Mouse (Mus musculus): ENCODE results near the gene Nsl1.
A peak's percentile ranks its signal among the peaks of the same experiment; 100 is the strongest.
"Not testable (repeated sequence)": the region's sequence is repeated elsewhere in the genome, so short reads cannot be mapped to it uniquely, and the experiment has no call there.

Nsl1 gene

DNA sequence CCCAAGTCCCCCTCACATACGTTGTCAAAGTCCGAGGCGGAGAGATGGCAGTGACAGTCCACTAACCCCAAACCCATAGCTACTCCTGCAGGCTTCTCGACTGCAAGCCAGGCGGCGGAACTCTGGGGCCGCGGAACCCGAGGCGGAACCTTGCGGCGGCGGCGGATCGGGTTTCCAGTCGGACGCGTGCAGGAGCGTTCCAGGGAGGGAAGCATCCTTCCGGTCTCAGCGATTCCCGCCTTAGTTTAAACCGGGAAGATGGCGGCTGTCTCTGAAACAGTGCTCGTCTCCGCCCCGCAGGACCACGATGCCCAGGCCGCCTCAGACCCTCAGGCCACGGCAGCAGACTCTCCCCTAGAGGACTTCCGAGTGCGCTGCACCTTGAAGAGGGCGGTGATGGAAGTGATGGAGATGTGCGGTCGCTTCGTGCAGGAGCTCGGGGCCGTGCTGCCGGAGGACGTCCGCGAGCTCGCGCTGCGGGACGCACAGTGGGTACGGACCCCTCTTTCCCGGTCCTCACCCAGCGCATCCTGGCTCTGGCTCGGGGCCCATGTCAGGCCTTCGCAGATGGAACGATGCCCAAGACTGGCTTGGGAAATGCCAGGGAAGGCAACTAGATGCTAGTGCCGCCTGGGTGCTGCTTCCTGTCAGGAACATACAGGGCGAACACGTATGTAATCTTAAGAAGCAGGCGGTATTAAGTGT is at the start of gene Nsl1, which contains the start of gene Tatdn3:
TSS of gene Nsl1 (plus strand) at position 232 of the 705 bp plus-strand sequence.
TSS of gene Tatdn3 (minus strand) at position 152 of the 705 bp plus-strand sequence.
- peak; percentile 84 to 96 for DNase-seq

DNA sequence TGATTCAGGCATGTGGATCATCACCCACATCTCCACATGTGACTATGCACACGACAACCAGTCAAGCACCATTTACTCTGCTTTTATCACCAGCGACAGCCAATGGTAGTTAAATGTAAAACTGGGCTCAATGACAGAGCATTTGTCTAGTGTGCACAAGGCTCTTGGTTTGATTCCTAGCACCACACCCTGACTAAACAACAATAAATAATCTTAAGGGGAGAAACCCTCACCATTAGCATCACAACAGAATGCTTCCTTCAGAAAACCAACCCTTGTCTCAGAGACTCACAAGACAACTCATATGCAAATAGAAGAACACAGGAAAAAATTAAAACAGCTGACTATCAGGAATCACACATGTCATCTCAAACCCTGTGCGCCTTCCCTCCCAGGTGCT is 48.5 kb upstream of the Nsl1 start:
- DNase-seq, result no peak

DNA sequence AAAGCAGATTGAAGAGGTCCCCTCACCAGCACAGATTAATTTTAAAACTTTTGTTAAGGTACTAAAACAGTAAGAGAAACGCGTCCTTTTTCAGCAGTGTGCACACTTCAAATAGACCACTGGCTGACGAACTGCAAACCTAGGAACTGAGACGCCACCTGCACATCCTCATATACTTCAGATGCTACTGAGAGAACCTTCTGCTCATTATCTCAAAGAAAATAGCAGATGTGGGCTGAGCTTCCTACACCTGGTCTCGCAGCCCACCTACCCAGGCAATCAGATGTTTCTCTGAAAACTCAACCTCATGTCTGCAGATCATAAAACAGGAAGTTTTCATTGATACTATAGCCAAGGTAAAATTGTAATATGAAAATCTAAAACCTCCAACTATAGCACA is 43.0 kb upstream of the Nsl1 start:
- DNase-seq, result no peak

DNA sequence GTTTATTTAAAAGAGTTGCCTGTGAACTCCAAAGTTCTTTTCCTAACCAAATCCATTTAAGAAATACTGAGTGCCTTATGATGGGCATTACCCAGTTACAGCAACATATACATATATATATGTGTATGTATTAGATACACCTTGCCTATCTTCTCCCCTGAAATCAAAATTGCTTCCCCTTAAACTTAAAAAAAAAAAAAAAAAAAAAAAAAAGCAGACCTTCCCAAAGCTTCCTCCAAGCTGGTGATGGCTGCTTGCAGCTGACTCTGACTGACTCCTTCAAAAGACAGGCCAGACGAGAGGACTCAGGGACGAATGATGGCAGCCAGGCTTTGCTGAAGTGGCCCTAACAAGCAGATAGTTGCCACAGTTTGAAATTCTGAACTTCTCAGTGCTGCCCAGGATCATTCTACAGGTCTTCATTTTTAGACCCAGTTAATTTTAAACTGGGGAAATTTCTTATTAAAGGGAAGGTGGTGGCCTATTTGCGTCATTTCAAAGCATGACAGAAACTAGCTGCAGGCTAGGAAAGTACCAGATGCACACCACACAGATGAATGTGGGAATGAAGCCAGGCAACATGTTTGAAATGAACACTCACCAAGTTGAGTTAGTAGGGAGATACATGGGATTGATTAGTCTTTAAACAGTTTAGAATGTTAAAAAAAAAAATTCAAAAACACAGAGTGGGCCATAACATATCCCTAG is 42.4 kb upstream of the Nsl1 start:
- DNase-seq, result no peak

DNA sequence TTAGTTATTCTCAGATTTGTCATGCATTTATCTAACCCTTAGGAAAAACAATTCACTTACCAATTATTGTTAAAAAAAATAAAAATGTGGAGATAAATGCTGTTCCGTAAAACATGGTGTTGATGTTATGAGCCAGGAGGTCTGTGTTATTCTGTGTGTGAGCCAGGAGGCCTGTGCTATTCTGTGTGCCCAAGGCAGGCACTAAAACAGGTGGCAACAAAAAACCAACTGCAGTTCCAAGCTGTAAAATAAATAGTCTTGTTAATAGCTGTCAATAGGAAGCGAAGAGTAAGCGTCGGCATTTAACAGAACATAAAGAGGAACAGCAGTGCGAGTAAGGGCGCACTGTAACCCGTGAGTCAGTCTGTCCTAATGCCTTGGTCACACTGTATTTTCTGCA is 41.8 kb upstream of the Nsl1 start:
- no peak for DNase-seq

DNA sequence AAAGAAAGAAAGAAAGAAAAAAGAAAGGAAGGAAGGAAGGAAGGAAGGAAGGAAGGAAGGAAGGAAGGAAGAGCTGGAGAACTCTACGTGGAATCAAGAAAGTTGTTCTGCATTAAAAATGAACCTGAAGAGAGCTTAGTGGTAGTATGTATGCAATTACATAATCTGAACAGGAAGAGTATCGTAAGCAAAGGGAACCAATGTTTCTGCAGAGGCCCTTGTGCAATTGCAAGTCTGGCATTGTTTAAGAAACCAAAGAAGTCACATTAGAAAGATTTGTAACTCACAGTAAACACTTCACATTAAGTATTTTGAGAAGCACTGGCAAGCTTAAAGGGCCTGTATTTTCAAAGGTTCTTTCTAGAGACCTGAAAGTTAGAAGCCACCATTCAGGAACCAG is 39.7 kb upstream of the Nsl1 start:
- no peak for DNase-seq

DNA sequence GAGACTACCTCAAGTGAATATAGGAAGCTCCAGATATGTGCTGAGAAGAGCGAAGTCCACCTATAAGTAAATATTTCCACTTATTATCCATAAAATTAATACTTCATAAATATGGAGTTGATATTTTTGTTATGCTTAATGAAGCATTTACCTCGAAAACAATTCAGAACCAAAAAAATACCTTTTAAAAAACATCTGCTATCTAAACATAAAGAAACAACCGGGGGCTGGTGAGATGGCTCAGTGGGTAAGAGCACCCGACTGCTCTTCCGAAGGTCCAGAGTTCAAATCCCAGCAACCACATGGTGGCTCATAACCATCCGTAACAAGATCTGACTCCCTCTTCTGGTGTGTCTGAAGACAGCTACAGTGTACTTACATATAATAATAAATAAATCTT is 39.0 kb upstream of the Nsl1 start:
- DNase-seq, result not testable (repeated sequence)

DNA sequence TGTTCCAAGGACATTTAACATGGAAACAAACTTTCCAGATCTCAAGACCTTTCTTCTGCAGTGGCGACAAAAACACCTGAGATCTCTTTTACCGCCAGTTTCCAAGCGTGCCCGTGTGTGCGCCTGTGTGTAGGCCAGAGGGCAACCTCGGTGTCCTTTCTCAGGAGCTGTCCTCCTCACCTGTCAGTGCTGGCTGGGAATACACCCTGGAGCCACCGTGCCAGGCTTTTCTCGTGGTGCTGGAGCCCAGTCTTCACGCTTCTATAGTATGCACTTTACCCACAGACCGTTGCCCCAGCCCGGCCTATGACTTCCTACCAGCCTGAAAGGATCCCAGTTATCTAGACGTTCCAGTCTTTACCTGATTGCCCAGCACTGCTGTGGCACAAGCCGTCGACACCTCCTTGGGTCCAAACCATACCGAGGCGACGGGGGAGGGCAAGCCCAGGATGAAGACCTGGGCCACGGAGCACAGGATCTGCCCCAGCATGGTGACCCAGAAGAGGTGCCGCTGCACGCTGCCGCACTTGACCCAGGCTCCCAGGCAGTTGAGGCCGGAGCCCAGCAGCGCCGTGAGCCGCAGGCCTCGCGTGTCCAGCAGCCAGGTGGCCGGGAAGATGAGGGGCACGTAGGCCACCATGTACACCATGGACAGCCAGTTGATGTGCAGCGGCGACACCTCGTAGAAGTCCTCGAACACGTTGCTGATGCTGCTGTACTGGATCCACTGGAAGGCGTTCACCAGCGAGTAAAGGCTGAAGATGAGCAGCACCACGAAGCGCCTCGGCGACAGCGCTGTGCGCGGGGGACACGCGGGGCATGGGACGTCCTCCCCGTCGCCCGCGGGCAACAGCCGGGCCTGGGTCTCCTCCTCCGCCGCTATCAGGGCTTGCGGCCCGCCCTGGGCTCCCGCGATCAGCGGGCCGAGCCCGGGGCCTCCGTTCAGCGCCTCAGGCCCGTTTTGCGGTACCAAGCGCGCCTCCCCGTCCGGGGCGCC is 37.5 kb upstream of the Nsl1 start:
- DNase-seq, result peak in 1 of 2 experiments; percentile 43

DNA sequence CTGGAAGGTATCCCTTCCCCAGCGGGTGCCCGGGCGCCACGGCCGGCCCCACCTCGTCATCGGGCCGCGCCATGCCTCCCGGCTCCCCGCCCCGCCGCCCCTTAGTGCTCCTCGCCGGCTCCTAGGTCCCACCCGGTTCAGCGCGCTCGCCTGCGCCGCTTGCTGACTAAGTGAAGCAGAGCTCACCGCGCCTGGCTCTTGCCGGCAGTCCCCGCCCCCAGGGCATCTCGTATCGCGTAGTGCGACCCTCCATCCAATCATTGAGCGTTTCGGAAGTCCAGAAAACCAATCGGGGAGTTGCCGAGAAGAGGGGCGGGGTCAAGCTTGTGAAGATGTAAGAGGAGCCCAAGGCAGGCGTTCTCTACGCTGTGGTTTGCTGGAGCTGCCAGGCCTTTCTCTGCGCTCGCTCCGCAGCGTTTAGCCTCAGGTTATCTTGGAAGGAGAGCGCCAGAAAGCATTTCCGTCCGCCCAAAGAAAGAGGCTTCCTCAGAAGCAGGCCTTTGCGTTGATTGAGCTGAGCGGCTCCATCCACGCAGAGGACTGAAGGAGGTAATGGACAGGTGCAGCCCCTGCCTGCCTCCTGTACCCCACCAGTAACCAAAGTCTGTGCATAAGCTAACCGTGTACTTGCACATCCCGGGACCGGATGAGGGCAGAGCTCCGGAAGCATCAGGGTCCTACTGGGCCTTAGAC is 36.6 kb upstream of the Nsl1 start, which contains the start of gene Flvcr1:
TSS of gene Flvcr1 (minus strand) at position 138 of the 693 bp plus-strand sequence.
- DNase-seq, result peak; percentile 98 to 99

DNA sequence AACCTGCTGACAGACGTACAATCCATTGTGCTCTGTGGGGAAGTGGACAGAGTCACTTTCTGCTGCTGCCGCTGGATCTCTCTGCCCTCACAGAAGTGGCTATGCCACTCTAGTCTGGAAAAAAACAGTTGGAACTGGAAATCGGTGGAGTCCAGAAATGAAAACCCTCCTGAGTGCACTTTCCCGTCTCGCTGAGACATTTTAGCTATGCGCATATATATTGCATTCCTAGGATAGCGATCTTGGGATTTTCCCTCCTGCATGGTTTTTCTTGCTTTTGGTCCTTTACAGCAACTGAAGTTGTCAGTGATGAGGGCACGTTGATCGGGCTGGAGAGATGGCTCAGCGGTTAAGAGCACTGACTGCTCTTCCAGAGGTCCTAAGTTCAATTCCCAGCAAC is 32.6 kb upstream of the Nsl1 start:
- no peak for DNase-seq

DNA sequence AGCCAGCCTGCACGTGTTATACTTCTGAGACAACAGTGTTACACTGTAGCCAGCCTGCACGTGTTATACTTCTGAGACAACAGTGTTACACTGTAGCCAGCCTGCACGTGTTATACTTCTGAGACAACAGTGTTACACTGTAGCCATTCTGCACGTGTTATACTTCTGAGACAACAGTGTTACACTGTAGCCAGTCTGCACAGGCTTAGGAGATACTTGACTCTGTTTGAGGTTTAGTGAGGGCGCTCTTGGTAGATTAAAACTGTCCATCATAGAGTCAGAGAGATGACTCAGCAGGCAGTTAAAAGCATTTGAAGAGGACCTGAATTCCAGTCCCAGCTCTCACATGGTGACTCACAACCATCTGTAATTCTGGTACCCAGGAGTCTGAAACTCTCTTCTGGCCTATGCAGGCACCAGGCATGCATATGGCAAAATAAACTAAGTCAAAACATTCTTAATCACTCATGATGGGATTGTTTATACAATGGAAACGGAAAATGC is 31.8 kb upstream of the Nsl1 start:
- DNase-seq, result not testable (repeated sequence)

DNA sequence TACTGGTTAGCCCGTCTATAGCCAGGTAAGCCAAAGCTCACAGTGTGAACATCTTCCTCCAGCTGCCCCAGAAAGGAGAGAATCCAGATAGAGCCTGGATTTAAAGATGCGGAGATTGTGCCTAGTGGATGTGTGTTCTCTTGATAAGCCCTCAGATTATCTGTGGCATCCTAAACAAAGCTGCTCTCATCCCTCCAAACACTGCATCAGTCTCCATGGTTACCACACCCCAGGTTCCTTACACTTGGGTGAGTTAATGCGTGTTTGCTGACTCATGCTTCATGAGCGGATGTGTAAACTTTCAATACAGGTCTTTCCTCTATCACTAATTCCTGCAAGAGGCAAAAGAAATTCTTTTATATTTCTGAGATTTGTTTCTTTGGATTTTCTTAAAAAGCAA is 27.2 kb upstream of the Nsl1 start:
- DNase-seq, result no peak

DNA sequence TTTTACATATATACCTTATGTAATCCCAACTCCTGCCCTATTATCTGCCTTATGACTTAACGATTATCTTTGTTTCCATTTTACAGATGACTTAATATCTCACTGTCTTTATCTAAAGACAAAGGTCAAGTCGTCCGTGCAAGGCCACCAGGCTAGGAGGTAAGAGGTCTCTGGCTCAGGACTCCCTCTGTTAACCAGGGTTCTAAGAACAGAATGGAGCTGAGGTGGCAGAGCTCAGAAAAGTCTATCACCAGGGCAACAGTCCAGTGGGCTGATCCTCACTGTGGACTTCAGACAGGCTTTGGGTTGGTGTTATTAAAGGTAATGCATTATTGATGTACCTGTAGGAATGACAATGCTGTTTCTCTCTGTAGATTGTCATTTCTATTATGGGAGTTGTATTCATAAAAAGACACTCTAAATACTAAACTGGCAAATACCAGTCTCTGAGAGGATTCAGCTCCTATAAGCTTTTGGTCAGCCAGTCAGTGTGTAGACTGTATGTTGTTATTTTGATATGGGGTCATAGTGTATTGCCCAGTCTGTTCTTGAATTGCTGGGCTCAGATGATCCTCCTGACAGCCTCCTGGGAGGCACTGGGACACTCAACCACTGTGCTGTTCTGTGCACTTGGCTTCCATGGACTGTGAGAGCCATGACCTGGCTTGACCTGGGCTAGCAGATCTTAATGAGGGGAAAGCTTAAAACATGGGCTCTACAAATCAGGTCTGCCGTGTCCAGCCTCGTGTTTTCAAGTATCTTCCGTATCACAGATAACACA is 26.1 kb upstream of the Nsl1 start, which contains the start of gene Spata45:
TSS of gene Spata45 (plus strand) at position 86 of the 781 bp plus-strand sequence.
- no peak for DNase-seq

DNA sequence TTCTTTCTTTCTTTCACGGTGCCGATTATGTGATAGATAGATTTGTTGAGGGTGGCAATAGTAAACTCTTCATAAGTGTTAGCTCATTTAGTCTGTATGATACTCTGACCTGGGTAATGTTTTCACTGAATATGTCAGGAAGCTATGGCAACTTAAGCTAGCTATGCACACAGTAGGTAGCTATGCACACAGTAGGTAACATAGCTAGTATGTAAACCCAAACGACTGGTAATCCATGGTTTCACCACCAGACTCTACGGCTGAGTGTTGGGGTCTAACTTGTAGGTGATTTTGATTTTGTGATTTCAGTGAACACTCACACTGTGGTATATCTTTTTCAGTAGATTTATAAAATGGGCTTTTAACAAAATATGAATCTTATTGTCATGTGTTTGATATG is 24.8 kb upstream of the Nsl1 start:
- DNase-seq, result no peak

DNA sequence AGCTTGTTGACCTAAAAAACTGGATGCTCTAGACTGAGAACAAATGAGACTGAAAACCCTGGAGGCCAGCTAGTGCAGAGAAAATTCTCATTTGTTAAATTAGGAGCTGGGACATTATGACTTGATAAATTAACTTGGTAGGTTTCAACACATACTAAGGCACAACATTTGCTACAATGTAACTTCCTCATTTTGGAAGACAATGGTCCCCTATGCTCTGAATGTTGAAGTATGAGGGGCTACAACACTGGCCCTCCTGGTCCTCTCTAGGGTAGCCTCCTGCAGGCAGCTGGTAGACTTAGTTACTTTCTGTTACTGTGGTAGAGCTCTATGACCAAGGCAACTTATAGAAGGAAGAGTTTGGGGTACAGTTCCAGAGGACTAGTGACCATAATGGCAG is 21.5 kb upstream of the Nsl1 start:
- DNase-seq, result no peak

DNA sequence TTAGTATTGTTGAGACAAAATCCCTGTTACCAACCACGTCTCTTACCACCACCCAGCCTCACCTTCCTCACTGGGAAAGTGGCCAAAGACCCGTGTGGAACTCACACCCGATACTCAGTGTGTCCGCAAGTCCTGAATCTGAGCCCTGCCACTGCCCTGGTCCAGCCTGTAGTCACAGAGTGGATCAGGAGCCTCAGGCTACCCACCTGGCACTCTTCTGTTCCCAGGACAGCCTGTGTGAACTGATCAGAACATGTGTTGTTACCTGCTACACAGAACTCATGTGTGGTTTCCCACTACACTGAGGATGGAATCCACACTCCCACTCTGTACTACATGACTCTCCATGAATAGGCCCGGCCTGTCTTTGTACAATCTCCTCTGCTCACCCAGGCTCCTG is 20.7 kb upstream of the Nsl1 start:
- no peak for DNase-seq

DNA sequence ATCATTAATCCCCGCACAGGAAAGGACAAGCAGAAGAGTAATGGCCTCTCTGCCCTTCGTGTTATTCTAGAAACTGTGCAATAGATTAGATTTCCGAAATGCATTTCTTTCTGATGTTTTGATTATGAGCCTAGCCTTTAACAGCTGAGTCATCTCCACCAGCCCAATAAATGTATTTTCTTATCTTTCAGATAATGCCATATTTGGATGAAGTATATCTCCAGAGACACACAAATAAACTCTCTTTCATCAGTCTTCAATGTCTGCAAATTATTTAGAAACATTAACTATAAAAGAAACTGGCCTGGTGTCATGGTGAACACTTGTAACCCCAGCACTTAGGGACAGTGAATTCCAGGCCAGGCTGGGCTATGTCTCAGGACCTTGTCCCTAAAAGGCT is 20.1 kb upstream of the Nsl1 start:
- DNase-seq, result no peak

DNA sequence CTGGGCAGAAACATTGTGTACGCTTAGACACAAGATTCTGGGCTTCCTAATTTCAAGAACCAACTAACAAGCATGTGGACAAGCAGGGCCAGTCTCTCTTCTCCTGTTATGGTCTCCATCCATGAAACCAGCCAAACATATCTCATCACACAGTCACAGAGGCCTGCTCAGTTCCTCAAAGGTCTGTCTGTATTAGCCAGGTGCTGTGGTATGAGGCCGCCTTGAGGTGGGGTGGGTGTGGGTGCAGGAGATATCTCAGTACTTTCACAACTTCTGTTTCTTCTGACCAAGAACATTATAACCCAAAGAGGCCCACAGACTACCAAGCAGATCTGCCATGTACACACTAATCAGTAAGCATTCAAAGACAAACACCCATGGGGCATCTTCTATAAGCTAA is 17.5 kb upstream of the Nsl1 start:
- DNase-seq, result no peak

DNA sequence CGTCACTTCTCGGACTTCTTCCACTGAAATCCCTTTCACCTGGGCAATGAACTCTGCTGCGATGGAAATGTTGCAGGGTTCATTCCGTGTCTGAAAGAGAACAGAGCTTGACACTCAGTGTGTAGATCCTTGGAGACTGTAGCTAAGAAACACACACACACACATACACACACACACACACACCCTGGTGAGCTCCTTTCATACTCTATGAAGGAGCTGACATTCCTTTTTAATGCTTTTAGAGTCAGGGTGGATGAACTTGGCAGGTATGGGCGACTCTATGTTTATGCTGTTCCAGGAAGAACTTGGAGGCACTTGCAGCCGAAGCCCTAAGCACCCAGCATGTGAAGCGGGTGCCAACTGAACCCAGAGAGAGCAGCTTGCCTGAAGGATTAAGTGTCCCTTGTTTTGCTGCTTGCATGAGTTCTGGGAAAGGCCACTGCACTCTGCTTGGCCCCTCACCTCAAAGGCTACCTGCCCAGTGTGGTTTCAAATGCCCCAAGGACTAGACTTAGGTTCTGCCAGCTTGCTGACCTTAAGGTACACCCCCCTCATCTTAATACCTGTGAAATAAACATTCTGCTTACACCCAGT is 16.5 kb upstream of the Nsl1 start:
- no peak for DNase-seq

DNA sequence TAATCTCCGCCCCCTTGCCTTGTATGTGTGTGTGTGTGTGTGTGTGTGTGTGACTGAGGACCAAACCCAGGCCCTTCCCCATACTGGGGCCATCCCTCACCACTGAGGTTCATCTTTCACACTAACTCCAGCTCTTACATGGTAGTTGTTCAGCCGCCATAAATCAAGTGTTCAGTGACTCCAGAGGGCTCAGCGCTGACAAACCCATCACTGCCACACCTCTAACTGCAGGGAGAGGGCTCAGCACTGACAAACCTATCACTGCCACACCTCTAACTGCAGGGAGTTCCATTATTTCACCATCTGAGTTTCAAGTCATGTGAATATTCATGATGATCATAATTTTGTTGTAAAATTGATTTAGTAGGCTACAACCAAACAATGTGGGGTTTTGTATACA is 9.3 kb upstream of the Nsl1 start:
- DNase-seq, result no peak
